Mouse (Mus musculus): ENCODE measurements at regions not wholly inside any gene's neighbourhood (a gene's known extent, or its start where the extent isn't known, plus 50 kb on each side); places are given as distances from the start of the nearest gene placed in this dataset.

GRCm38 (mm10) chr14:53901103-53901502, 352.8 kb downstream of the Dad1 start:
- TF ChIP-seq CTCF (IDR thresholded peaks at IDR 0.05; ENCODE audit: extremely low read depth, insufficient read depth, low read length) (no peak), POLR2A (IDR thresholded peaks at IDR 0.05; ENCODE audit: extremely low read depth, insufficient read depth, low read length) (no peak)
